Mouse (Mus musculus) heart, postnatal 0 days (tissue): Measurements from ENCODE around the gene Dab2.

Experiments used
- CTCF ChIP-seq: IDR thresholded peaks from 2 replicates; pipeline ENCODE4 v1.5.1; 2016; ENCODE audit warnings: antibody characterized with exemption, control low read depth, low read depth
- EP300 ChIP-seq: IDR thresholded peaks from 2 replicates; pipeline ENCODE4 v1.6.1; 2016; ENCODE audit warnings: antibody characterized with exemption, low read depth

DNA sequence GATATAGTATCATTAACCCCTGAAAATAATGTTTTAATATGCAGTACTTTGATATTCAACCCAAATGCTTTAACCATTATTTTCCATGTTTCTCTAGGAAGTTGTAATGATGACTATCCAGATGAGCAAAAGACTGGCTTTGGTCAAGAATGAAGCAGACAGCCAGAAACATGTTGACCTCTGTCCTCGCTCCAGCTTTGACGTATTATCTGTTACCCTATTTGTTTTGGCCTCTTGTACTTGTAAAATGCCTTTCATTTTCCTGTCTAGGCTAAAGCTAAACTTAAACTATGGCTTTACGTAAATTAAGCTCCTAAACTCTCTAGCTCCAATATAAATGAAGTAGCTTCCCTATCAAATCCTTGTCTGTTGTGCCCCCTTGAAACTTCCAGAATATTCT is 139.1 kb downstream of the Dab2 start:
- no peak for TF ChIP-seq CTCF
- TF ChIP-seq EP300 = no peak
